Mouse (Mus musculus): ENCODE results near the gene Zfp526. TPM values are rescaled to one million over a fixed set of nuclear protein-coding genes. Genes with fewer than 3 reads are reported as not detected.
"Not testable (repeated sequence)": the region's sequence is repeated elsewhere in the genome, so short reads cannot be mapped to it uniquely, and the experiment has no call there.

Zfp526 gene
- total RNA-seq, 2 experiments from 2014 or later = 8.7 to 11.4 TPM

GRCm38 (mm10) chr7:25263968-25264870 lies 43.0 kb downstream of the Zfp526 start:
- intact Hi-C loops (cut with DNase I) = no loop called here
- peak in 1 of 2 experiments; percentile 1 for DNase-seq

GRCm38 (mm10) chr7:25265743-25266142 lies 44.5 kb downstream of the Zfp526 start:
- intact Hi-C loops (cut with DNase I) = loop anchor here (2.0 kb wide), 1 partner anchor 15 kb away; the partner anchor contains the start of gene Erf
- not testable (repeated sequence) for DNase-seq

- peak in 1 of 2 experiments; percentile 5 for DNase-seq
- intact Hi-C loops (cut with DNase I) = loop anchor here (2.0 kb wide), 1 partner anchor 16 kb away; the partner anchor contains the start of gene Erf
These were observed 45.1 kb downstream of the Zfp526 start for GRCm38 (mm10) chr7:25266180-25266962.

GRCm38 (mm10) chr7:25267301-25267750 lies 46.1 kb downstream of the Zfp526 start, which contains the start of gene Cic:
Gene Cic, plus strand, starts transcription at chr7:25267704.
- DNase-seq = peak; percentile 100
- intact Hi-C loops (cut with DNase I) = loop anchor here (2.0 kb wide), 1 partner anchor 17 kb away; the partner anchor contains the start of gene Erf

GRCm38 (mm10) chr7:25267751-25268463 lies 46.7 kb downstream of the Zfp526 start:
- peak; percentile 99 to 100 for DNase-seq
- intact Hi-C loops (cut with DNase I) = loop anchor here (2.0 kb wide), 1 partner anchor 17 kb away; the partner anchor contains the start of gene Erf

- DNase-seq = no peak
These were observed 47.4 kb downstream of the Zfp526 start for GRCm38 (mm10) chr7:25268588-25268987.

GRCm38 (mm10) chr7:25269029-25269428 lies 47.8 kb downstream of the Zfp526 start:
- peak in 1 of 2 experiments; percentile 24 for DNase-seq
- intact Hi-C loops (cut with DNase I) = no loop called here

More at GRCm38 (mm10) chr7:25268588-25268987, 47.4 kb downstream of the Zfp526 start:
- intact Hi-C loops (cut with DNase I) = no loop called here

GRCm38 (mm10) chr7:25269545-25270271 lies 48.5 kb downstream of the Zfp526 start:
- peak in 1 of 2 experiments; percentile 32 for DNase-seq
- intact Hi-C loops (cut with DNase I) = no loop called here

GRCm38 (mm10) chr7:25270652-25271633 lies 49.7 kb downstream of the Zfp526 start:
- intact Hi-C loops (cut with DNase I) = no loop called here
- DNase-seq = no peak

GRCm38 (mm10) chr7:25271651-25272444 lies 50.6 kb downstream of the Zfp526 start:
- intact Hi-C loops (cut with DNase I) = no loop called here
- DNase-seq = no peak

GRCm38 (mm10) chr7:25272445-25273258 lies 51.4 kb downstream of the Zfp526 start:
- DNase-seq = peak in 1 of 2 experiments; percentile 1

GRCm38 (mm10) chr7:25273259-25274241 lies 52.3 kb downstream of the Zfp526 start:
- intact Hi-C loops (cut with DNase I) = no loop called here
- no peak for DNase-seq

More at GRCm38 (mm10) chr7:25272445-25273258, 51.4 kb downstream of the Zfp526 start:
- intact Hi-C loops (cut with DNase I) = no loop called here

- intact Hi-C loops (cut with DNase I) = no loop called here
- peak in 1 of 2 experiments; percentile 6 for DNase-seq
These were observed 53.3 kb downstream of the Zfp526 start for GRCm38 (mm10) chr7:25274571-25274970.

- intact Hi-C loops (cut with DNase I) = no loop called here
- DNase-seq = peak in 1 of 2 experiments; percentile 2
These were observed 53.8 kb downstream of the Zfp526 start for GRCm38 (mm10) chr7:25274996-25275395.

GRCm38 (mm10) chr7:25275555-25276298 lies 54.5 kb downstream of the Zfp526 start:
- intact Hi-C loops (cut with DNase I) = no loop called here
- DNase-seq = peak; percentile 41 to 60

All from heart, postnatal 10 days (tissue).